Mouse (Mus musculus) megakaryocyte, embryonic 14.5 days (primary cell): ENCODE data around the gene Pacsin2. TPM values are rescaled to one million over a fixed set of nuclear protein-coding genes. Genes with fewer than 3 reads are reported as not detected.
A peak's percentile ranks its signal among the peaks of the same experiment; 100 is the strongest.

ENCODE experiments used
- H3K27me3 ChIP-seq: replicated peaks from 2 replicates; pipeline ENCODE3; 2012; ENCODE audit warnings: inconsistent platforms
- H3K36me3 ChIP-seq: replicated peaks from 2 replicates; pipeline ENCODE3; 2012; ENCODE audit warnings: low read length, inconsistent platforms, mixed read lengths
- H3K4me1 ChIP-seq: 2 replicates; pipeline ENCODE4 v1.6.1; 2012; ENCODE audit warnings: inconsistent platforms
- H3K4me3 ChIP-seq: replicated peaks from 2 replicates; pipeline ENCODE3; 2012; ENCODE audit warnings: moderate library complexity, mild to moderate bottlenecking, inconsistent platforms
- H3K9me3 ChIP-seq: 2 replicates; pipeline ENCODE4 v1.6.1; 2012; ENCODE audit warnings: inconsistent platforms
- FLI1 ChIP-seq: IDR thresholded peaks from 2 replicates; pipeline ENCODE4 v1.6.1; 2012; ENCODE audit warnings: low read length, inconsistent platforms, mixed read lengths
- GATA1 ChIP-seq: IDR thresholded peaks from 3 replicates; pipeline ENCODE4 v1.6.1; 2012; ENCODE audit warnings: mixed read lengths, low read length, inconsistent platforms, borderline replicate concordance
- polyA plus RNA-seq: library from polyadenylated mRNA; stranded (reverse); fragments of >175 nt; gene quantifications from 2 replicates; pipeline ENCODE4 v1.2.3, GENCODE M21; 2012; ENCODE audit warnings: low replicate concordance; ENCODE audit not compliant: insufficient read depth

Gene Pacsin2
- polyA plus RNA-seq, 1 experiment = 82.1 TPM

DNA sequence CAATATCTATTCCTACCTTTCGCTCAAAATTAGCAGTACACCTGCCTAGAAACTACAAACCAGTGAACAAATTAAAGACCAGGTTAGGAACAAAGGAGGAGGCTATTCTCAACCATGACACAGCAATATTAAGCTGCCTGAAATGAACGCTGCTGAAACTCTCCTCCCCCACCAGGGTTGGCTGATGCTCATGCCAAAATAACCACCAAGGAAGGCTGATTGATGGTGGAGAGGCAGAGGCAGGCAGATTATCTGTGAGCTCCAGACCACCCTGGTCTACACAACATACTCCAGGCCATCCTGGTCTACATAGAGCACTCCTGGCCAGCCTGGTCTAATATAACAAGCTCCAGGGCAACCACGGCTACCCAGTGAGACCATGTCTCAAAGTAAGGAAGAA, 30.8 kb upstream of the Pacsin2 start:
- Histone ChIP-seq H3K4me1 (peaks cover 24% of the 10 kb centered on the region), H3K9me3 (peaks cover 3% of the 10 kb centered on the region), H3K4me3 (no peak overlapping the region), H3K27me3 (peaks cover 6% of the 10 kb centered on the region), H3K36me3 (peaks cover 79% of the 10 kb centered on the region)
- TF ChIP-seq GATA1 = no peak
- TF ChIP-seq FLI1 = no peak

GRCm38 (mm10) chr15:83494572-83494920, 30.1 kb upstream of the Pacsin2 start:
- Histone ChIP-seq H3K9me3 (no peaks in the 10 kb centered on the region), H3K36me3 (peaks cover 77% of the 10 kb centered on the region), H3K27me3 (peaks cover 6% of the 10 kb centered on the region), H3K4me3 (no peak overlapping the region), H3K4me1 (peaks cover 24% of the 10 kb centered on the region)
- no peak for TF ChIP-seq FLI1
- TF ChIP-seq GATA1 = no peak

- peaks cover 76% of the 10 kb centered on the region for H3K36me3 ChIP-seq
- H3K4me1 ChIP-seq = peaks cover 24% of the 10 kb centered on the region
Observed at GRCm38 (mm10) chr15:83493856-83494571, 29.6 kb upstream of the Pacsin2 start.

DNA sequence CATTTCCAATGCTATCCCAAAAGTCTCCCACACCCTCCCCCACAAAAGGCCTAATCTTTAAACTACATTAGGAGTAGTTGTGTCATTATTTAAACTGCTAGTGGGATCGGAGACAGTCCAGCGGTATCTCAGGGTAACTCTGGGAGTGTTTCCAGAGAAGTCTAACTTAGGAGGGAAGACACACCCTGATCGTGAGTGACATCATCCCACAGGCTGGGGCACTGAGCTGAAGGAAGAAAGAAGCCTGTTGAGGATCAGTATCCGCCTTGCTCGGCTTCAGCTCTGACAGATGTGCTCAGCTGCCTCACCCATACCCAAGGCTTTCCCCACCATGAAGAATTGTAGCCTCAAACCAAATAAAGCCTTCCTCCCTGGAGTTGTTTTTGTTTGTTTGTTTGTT, 27.5 kb upstream of the Pacsin2 start:
- TF ChIP-seq GATA1 = no peak
- Histone ChIP-seq H3K4me1 (peaks cover 24% of the 10 kb centered on the region), H3K36me3 (peaks cover 61% of the 10 kb centered on the region), H3K27me3 (peaks cover 3% of the 10 kb centered on the region), H3K9me3 (no peaks in the 10 kb centered on the region), H3K4me3 (no peak overlapping the region)

More at GRCm38 (mm10) chr15:83493856-83494571, 29.6 kb upstream of the Pacsin2 start:
- Histone ChIP-seq H3K4me3 (no peak overlapping the region), H3K9me3 (no peaks in the 10 kb centered on the region), H3K27me3 (peaks cover 3% of the 10 kb centered on the region)
- no peak for TF ChIP-seq FLI1
- no peak for TF ChIP-seq GATA1

DNA sequence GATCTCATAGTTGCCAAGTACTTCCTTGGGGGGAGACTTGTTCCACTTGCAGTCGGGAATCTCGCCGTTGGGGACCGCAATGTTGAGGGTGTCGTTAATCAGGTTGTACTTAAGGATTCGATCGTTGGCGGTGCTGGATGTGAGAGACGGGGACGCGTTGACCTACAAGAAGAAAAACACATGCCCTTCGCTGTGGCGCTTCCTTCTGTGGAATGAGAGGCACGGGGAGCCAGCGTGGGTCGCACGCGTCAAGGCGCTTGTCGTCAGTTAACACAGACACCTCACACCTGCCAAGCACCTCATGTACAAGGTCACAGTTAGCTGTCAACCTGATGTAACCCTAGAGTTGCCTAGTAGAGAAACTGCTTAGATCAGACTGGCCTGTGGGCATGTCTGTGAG, 25.1 kb upstream of the Pacsin2 start:
- Histone ChIP-seq H3K9me3 (no peaks in the 10 kb centered on the region), H3K4me1 (peaks cover 9% of the 10 kb centered on the region), H3K36me3 (peaks cover 47% of the 10 kb centered on the region), H3K27me3 (no peaks in the 10 kb centered on the region), H3K4me3 (no peak overlapping the region)
- TF ChIP-seq GATA1 = no peak
- no peak for TF ChIP-seq FLI1

GRCm38 (mm10) chr15:83487477-83488115, 23.2 kb upstream of the Pacsin2 start:
- Histone ChIP-seq H3K36me3 (peaks cover 39% of the 10 kb centered on the region), H3K4me1 (peaks cover 13% of the 10 kb centered on the region), H3K27me3 (no peaks in the 10 kb centered on the region), H3K4me3 (no peak overlapping the region), H3K9me3 (no peaks in the 10 kb centered on the region)
- TF ChIP-seq GATA1 (no peak), FLI1 (no peak)

GRCm38 (mm10) chr15:83484311-83484710, 19.9 kb upstream of the Pacsin2 start:
- Histone ChIP-seq H3K36me3 (peaks cover 17% of the 10 kb centered on the region), H3K9me3 (no peaks in the 10 kb centered on the region), H3K27me3 (peaks cover 8% of the 10 kb centered on the region), H3K4me3 (no peak overlapping the region), H3K4me1 (peaks cover 32% of the 10 kb centered on the region)
- TF ChIP-seq GATA1 (no peak), FLI1 (no peak)

DNA sequence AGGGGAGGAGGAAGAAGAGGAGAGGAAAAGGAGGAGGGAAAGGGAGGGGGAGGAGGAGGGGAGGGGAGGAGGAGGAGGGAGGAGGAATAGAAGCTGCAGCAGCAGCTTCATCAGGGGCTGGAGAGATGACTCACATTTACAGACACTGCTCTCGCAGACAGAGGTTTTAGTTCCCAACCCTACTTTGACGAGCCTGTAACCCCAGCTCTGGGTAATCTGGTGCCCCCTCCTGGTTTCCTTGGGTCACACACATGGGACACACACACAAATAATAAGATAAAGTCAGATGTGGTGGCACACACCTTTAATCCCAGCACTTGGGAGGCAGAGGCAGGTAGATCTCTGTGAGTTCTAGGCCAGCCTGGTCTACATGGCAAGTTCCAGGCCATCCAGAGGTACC, 19.1 kb upstream of the Pacsin2 start:
- Histone ChIP-seq H3K9me3 (no peaks in the 10 kb centered on the region), H3K4me1 (peaks cover 32% of the 10 kb centered on the region), H3K36me3 (peaks cover 17% of the 10 kb centered on the region), H3K4me3 (no peak overlapping the region), H3K27me3 (peaks cover 13% of the 10 kb centered on the region)
- TF ChIP-seq FLI1 = no peak
- no peak for TF ChIP-seq GATA1

DNA sequence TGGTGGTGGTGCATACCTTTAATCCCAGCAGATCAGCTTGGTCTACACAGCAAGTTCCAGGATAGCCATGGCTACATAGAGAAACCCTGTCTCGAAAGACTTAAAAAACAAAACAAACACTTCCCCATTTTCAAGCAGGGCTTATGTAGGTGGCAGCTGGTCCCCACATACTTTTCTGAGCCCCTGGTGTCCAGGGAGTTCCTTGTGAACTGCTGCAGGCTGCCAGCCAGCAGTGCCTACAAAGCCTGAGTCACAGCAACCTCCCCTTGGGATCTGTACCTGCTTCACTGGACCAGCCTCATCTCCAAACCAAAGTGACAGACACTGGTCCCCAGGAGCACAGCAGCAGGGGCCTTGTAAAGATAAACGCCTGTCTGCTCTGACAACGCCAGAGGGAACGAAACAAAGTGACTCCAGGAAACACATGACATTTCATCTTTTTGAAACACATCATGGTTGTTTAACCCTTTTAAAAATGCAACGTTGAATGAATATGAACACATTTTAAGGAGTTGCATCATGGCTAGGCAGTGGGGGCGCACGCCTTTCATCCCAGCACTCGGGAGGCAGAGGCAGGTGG, 18.3 kb upstream of the Pacsin2 start:
- peaks cover 15% of the 10 kb centered on the region for H3K36me3 ChIP-seq
- peak overlapping the region; percentile 2 for H3K4me3 ChIP-seq
- peaks cover 19% of the 10 kb centered on the region for H3K27me3 ChIP-seq
- TF ChIP-seq GATA1 (no peak), FLI1 (no peak)
- peaks cover 32% of the 10 kb centered on the region for H3K4me1 ChIP-seq
- H3K9me3 ChIP-seq = no peaks in the 10 kb centered on the region

GRCm38 (mm10) chr15:83481236-83481780, 16.9 kb upstream of the Pacsin2 start:
- no peak overlapping the region for H3K4me3 ChIP-seq
- H3K36me3 ChIP-seq = peaks cover 8% of the 10 kb centered on the region
- H3K27me3 ChIP-seq = peaks cover 27% of the 10 kb centered on the region
- H3K4me1 ChIP-seq = peaks cover 42% of the 10 kb centered on the region
- H3K9me3 ChIP-seq = no peaks in the 10 kb centered on the region
- no peak for TF ChIP-seq GATA1
- no peak for TF ChIP-seq FLI1
